Mouse (Mus musculus) brain, adult 2 months (tissue): Measurements from ENCODE around the gene Cxxc4.
A peak's percentile ranks its signal among the peaks of the same experiment; 100 is the strongest.

Source experiments
- DNase-seq: peaks from one replicate; pipeline ENCODE4 v3.0.0; 2011; ENCODE audit warnings: low read depth, low spot score

The Cxxc4 gene

GRCm38 (mm10) chr3:134243850-134244247 is 7.6 kb downstream of the Cxxc4 start:
- no peak for DNase-seq

- no peak for DNase-seq
These were observed 17.9 kb downstream of the Cxxc4 start for GRCm38 (mm10) chr3:134254221-134254620.

GRCm38 (mm10) chr3:134258715-134259114 is 22.4 kb downstream of the Cxxc4 start:
- no peak for DNase-seq

- no peak for DNase-seq
These were observed 23.0 kb downstream of the Cxxc4 start for GRCm38 (mm10) chr3:134259300-134259699.

GRCm38 (mm10) chr3:134279655-134280054 is 43.4 kb downstream of the Cxxc4 start:
- no peak for DNase-seq

- DNase-seq: peak; percentile 57
These were observed 45.5 kb downstream of the Cxxc4 start for GRCm38 (mm10) chr3:134281527-134282370.

- DNase-seq: no peak
These were observed 58.9 kb downstream of the Cxxc4 start for GRCm38 (mm10) chr3:134295217-134295616.

GRCm38 (mm10) chr3:134302681-134303491 is 66.6 kb downstream of the Cxxc4 start:
- peak; percentile 26 for DNase-seq

GRCm38 (mm10) chr3:134303492-134303808 is 67.2 kb downstream of the Cxxc4 start:
- no peak for DNase-seq

GRCm38 (mm10) chr3:134306507-134306906 is 70.2 kb downstream of the Cxxc4 start:
- peak; percentile 23 for DNase-seq

GRCm38 (mm10) chr3:134307801-134308200 is 71.5 kb downstream of the Cxxc4 start:
- DNase-seq: no peak
